Mouse (Mus musculus) hindbrain, embryonic 12.5 days (tissue): Measurements from ENCODE around the gene Plcxd1. TPM values are rescaled to one million over a fixed set of nuclear protein-coding genes. Genes with fewer than 3 reads are reported as not detected.

Source experiments
- ATAC-seq: fragments of 200-750 bp; cut with Nextera tagmentation; 2 replicates; pipeline ENCODE4 v1.8.0; 2017; ENCODE audit warnings: moderate TSS enrichment; ENCODE audit not compliant: low FRiP score
- H3K27ac ChIP-seq: fragments of 300-500 bp; sonication (generic); 2 replicates; pipeline ENCODE4 v1.5.1; 2016; ENCODE audit warnings: mild to moderate bottlenecking
- H3K27me3 ChIP-seq: fragments of 300-500 bp; sonication (generic); 2 replicates; pipeline ENCODE4 v1.6.1; 2016; ENCODE audit warnings: mild to moderate bottlenecking
- H3K36me3 ChIP-seq: fragments of 300-500 bp; sonication (generic); 2 replicates; pipeline ENCODE4 v1.6.1; 2016; ENCODE audit warnings: mild to moderate bottlenecking
- H3K4me1 ChIP-seq: fragments of 300-500 bp; sonication (generic); 2 replicates; pipeline ENCODE4 v1.6.1; 2016
- H3K4me2 ChIP-seq: fragments of 300-500 bp; sonication (generic); replicated peaks from 2 replicates; pipeline ENCODE4 v1.6.1; 2016; ENCODE audit warnings: mild to moderate bottlenecking
- H3K4me3 ChIP-seq: fragments of 300-500 bp; sonication (generic); 2 replicates; pipeline ENCODE4 v1.5.1; 2016; ENCODE audit warnings: mild to moderate bottlenecking
- H3K9ac ChIP-seq: fragments of 300-500 bp; sonication (generic); 2 replicates; pipeline ENCODE4 v1.6.1; 2016; ENCODE audit warnings: mild to moderate bottlenecking, moderate library complexity
- H3K9me3 ChIP-seq: fragments of 300-500 bp; sonication (generic); replicated peaks from 2 replicates; pipeline ENCODE4 v1.6.1; 2016; ENCODE audit warnings: mild to moderate bottlenecking
- WGBS: fragments of 180-500 bp; shearing (Covaris S2); methylation state at CpG from one replicate; pipeline ENCODE4 v1.1.7; 2016; 5-methylcytosine and 5-hydroxymethylcytosine counted together
- polyA plus RNA-seq: library from polyadenylated mRNA; unstranded; fragments of >200 nt; fragmentation: Nextera tagmentation; extraction: Ambion mirVana; gene quantifications from 2 replicates; pipeline ENCODE4 v1.2.1, GENCODE M21; 2016

Plcxd1 gene
- polyA plus RNA-seq, 1 experiment from 2014 or later = 1.3 TPM

DNA sequence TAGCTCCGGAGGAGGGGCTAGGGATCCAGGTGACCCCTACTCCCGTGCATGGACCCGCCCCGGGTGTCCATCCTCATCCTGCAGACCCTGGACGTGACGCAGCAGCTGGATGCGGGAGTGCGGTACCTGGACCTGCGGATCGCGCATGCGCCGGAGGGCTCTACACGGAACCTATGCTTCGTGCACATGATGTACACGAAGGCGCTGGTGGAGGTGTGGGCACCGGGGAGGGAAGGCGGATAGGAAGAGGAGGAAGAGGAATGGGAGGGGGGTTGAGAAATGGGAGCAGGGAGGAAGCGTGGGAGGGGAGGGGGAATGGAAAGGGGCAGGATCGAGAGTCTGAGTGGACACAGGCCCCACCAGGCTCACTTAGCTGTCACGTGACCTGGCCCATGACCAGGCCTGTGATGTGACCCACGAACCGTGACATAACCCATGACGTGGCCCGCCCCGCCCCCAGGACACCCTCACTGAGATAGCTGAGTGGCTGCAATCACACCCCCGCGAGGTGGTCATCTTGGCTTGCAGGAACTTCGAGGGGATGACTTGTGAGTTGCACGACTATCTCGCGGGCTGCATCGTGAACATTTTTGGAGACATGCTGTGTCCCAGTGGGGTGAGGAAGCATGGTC lies 2.1 kb downstream of the Plcxd1 start:
- Histone ChIP-seq H3K9ac (peak overlapping the region; percentile 40; the same call in 1 of the 2 replicates), H3K4me1 (peaks cover 28% of the 10 kb centered on the region), H3K27ac (no peak overlapping the region), H3K4me2 (peak overlapping the region; percentile 63), H3K4me3 (peak overlapping the region; percentile 31), H3K27me3 (peaks cover 18% of the 10 kb centered on the region), H3K9me3 (no peaks in the 10 kb centered on the region), H3K36me3 (peaks cover 41% of the 10 kb centered on the region)
- peak; percentile 41 for ATAC-seq
- 21% methylated on average over 33 of the region's 34 CpGs for WGBS

GRCm38 (mm10) chr5:110102429-110102828 lies 2.7 kb downstream of the Plcxd1 start:
- peaks cover 41% of the 10 kb centered on the region for H3K36me3 ChIP-seq
- no peak for ATAC-seq
- peaks cover 31% of the 10 kb centered on the region for H3K4me1 ChIP-seq
- H3K4me2 ChIP-seq = no peak overlapping the region
- H3K27me3 ChIP-seq = peaks cover 18% of the 10 kb centered on the region
- no peak overlapping the region for H3K9ac ChIP-seq
- no peaks in the 10 kb centered on the region for H3K9me3 ChIP-seq
- H3K4me3 ChIP-seq = no peak overlapping the region
- H3K27ac ChIP-seq = no peak overlapping the region
- WGBS = 89% methylated on average over 13 of the region's 13 CpGs

GRCm38 (mm10) chr5:110102853-110103625 lies 3.3 kb downstream of the Plcxd1 start:
- H3K9ac ChIP-seq = no peak overlapping the region
- peaks cover 41% of the 10 kb centered on the region for H3K36me3 ChIP-seq
- no peak overlapping the region for H3K27ac ChIP-seq
- ATAC-seq = no peak
- H3K27me3 ChIP-seq = peaks cover 18% of the 10 kb centered on the region
- no peak overlapping the region for H3K4me3 ChIP-seq
- H3K4me2 ChIP-seq = no peak overlapping the region
- 97% methylated on average over 19 of the region's 19 CpGs for WGBS
- H3K9me3 ChIP-seq = no peaks in the 10 kb centered on the region
- peaks cover 31% of the 10 kb centered on the region for H3K4me1 ChIP-seq

- WGBS = 94% methylated on average over 27 of the region's 27 CpGs
- H3K27ac ChIP-seq = no peak overlapping the region
- H3K9ac ChIP-seq = no peak overlapping the region
- peaks cover 41% of the 10 kb centered on the region for H3K36me3 ChIP-seq
- ATAC-seq = no peak
- H3K4me3 ChIP-seq = no peak overlapping the region
- H3K4me1 ChIP-seq = peaks cover 31% of the 10 kb centered on the region
- peaks cover 18% of the 10 kb centered on the region for H3K27me3 ChIP-seq
- H3K4me2 ChIP-seq = no peak overlapping the region
- H3K9me3 ChIP-seq = no peaks in the 10 kb centered on the region
These were observed 4.3 kb downstream of the Plcxd1 start for GRCm38 (mm10) chr5:110103901-110104615.

DNA sequence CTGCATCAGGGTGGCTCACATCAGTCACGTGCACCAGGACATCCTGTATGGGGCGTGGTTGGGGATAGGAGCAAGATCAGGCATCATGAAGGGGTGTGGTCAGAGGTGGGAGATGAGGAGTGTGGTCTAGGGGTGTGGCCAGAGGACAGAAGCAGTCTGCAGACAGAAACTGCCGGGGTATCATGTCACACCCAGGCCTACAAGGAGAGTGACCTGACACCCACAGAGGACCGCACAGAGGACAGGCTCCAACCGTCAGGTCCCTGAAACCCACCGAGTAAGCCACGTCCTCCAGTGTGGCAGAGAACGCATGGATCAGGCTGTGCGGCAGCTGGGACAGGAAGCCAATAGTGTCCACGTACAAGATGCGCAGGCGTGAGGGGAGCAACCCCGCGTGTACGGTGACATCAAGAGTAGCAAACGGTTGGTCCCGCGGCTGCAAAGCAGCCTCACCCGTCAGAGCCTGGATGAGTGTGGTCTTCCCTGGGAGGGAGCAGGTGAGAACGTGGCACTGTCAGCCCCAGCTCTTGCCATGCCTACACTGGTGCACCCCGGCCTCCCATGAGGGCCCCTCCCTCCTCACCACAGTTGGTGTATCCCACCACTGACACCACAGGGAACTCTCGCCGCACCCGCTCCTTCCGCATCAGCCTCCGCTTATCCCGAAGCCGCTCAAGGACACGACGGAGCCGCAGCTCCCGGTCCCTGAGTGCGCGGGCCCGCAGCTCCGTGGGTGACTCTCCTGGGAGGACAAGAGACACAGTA lies 5.0 kb downstream of the Plcxd1 start:
- Histone ChIP-seq H3K27me3 (peaks cover 18% of the 10 kb centered on the region), H3K9me3 (no peaks in the 10 kb centered on the region), H3K4me3 (no peak overlapping the region), H3K27ac (no peak overlapping the region), H3K9ac (no peak overlapping the region), H3K4me2 (no peak overlapping the region), H3K36me3 (peaks cover 41% of the 10 kb centered on the region), H3K4me1 (peaks cover 31% of the 10 kb centered on the region)
- no peak for ATAC-seq
- WGBS = 95% methylated on average over 36 of the region's 36 CpGs

GRCm38 (mm10) chr5:110106140-110106871 lies 6.5 kb downstream of the Plcxd1 start:
- H3K4me3 ChIP-seq = peak overlapping the region; percentile 78
- ATAC-seq = no peak
- H3K9ac ChIP-seq = peak overlapping the region; percentile 81
- WGBS = 93% methylated on average over 26 of the region's 26 CpGs
- H3K4me2 ChIP-seq = peak overlapping the region; percentile 75
- no peak overlapping the region for H3K27ac ChIP-seq
- H3K9me3 ChIP-seq = no peaks in the 10 kb centered on the region
- H3K4me1 ChIP-seq = peaks cover 24% of the 10 kb centered on the region
- peaks cover 41% of the 10 kb centered on the region for H3K36me3 ChIP-seq
- H3K27me3 ChIP-seq = peaks cover 9% of the 10 kb centered on the region

DNA sequence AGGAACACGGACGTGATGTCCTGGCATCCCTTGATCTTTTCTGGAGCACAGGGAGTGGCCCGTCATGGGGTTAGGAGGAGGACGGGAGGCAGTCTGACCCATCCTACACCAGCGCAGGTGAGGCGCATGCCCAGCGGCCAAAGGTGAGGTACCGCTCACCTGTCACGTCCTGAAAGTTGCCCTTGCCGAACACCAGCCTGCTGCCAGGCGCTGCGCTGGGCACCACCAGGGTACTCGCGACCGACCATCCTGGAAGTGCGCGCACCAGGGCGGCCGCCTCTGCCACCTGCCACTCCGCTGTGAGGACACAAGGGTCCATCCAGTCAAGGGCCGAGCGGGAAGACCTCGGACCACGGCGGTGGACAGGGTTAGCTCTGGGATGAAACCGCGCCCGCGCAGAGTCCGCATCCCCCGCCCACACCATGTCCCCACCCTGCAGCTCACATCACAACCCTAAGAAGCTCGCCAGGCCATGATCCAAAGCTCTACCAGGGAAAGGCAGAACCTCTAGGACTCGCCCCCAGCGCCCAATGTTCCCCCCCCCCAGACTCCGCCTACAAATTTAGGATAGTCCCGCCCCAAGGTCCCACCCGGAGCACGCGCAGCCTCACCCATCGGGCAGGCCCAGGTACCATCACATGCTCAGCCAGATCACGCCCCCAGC lies 7.3 kb downstream of the Plcxd1 start:
- peaks cover 16% of the 10 kb centered on the region for H3K4me1 ChIP-seq
- H3K36me3 ChIP-seq = peaks cover 41% of the 10 kb centered on the region
- peak; percentile 23 for ATAC-seq

DNA sequence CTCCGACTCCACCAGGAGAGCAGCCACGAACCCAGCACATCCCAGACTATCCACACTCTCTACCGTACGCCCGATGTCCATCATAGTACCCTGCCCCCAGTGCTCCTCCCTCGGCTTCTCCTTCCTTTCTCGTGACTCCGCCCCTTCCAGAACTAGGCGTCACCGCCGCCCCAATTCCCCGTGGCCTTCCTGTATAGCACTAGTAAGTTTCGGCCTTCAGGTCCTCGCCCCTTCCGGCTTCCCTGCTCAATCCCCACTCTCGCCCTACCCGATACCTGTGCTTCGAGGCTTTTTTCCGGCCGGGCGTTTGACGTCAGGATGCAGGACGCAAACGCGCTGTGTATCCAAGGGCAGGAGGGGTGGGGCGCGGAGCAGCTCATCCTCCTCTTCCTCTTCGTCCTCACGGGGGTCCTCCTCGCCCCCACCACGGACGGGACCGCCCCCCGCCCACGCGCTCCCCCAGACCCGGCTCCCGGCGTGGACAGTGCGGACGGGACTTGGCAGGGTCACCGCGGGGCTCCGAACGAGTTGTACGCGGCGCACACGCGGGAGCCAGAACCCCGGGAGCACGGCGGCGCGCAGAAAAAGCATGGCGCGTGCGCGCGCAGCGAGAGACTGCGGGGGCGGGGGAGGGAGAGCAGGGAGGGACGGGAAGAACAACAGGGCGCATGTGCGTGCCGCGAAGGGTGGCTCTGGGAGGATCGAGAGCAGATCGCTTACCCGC lies 8.0 kb downstream of the Plcxd1 start, which contains the start of gene Gtpbp6:
Gene Gtpbp6, minus strand, starts transcription at position 617 of the 724 bp plus-strand sequence.
- H3K4me1 ChIP-seq = peaks cover 15% of the 10 kb centered on the region
- 1% methylated on average over 67 of the region's 71 CpGs for WGBS
- peak within 1 kb of the TSS; percentile 78 for H3K4me3 ChIP-seq
- peak within 1 kb of the TSS; percentile 81 for H3K9ac ChIP-seq
- no peaks in the 10 kb centered on the region for H3K27me3 ChIP-seq
- peaks cover 40% of the 10 kb centered on the region for H3K36me3 ChIP-seq
- H3K9me3 ChIP-seq = no peaks in the 10 kb centered on the region
- ATAC-seq = peak; percentile 83
- peak within 1 kb of the TSS; percentile 97 for H3K27ac ChIP-seq
- H3K4me2 ChIP-seq = peak within 1 kb of the TSS; percentile 75

More for the DNA sequence above, 7.3 kb downstream of the Plcxd1 start:
- Histone ChIP-seq H3K9me3 (no peaks in the 10 kb centered on the region), H3K9ac (peak overlapping the region; percentile 81), H3K4me2 (peak overlapping the region; percentile 75), H3K4me3 (peak overlapping the region; percentile 78), H3K27ac (peak overlapping the region; percentile 97), H3K27me3 (peaks cover 3% of the 10 kb centered on the region; the same call in 1 of the 2 replicates)
- 13% methylated on average over 40 of the region's 41 CpGs for WGBS

DNA sequence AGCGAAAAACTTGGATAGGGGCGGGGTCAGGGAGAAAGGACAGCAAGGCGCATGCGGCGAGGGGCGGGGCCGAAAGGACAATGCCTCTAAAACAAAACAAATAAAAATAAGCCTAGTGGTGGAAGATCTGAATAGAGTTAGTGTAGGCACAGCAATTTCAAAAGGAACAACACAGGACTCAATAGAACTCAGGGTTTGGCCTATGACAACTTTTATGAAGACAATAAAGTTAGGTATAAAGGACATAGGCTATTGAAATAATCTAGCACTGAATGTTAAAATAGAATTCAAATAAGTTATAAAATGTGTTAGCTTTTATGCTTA lies 8.5 kb downstream of the Plcxd1 start:
- Histone ChIP-seq H3K4me3 (peak overlapping the region; percentile 78), H3K36me3 (peaks cover 40% of the 10 kb centered on the region), H3K27me3 (no peaks in the 10 kb centered on the region), H3K9ac (peak overlapping the region; percentile 81), H3K27ac (peak overlapping the region; percentile 97), H3K4me1 (peaks cover 15% of the 10 kb centered on the region), H3K4me2 (peak overlapping the region; percentile 75), H3K9me3 (no peaks in the 10 kb centered on the region)
- WGBS = 0% methylated on average over 7 of the region's 7 CpGs
- no peak for ATAC-seq

- WGBS = 1% methylated on average over 12 of the region's 12 CpGs
- H3K9ac ChIP-seq = peak within 1 kb of the TSS; percentile 76
- H3K9me3 ChIP-seq = no peaks in the 10 kb centered on the region
- peaks cover 35% of the 10 kb centered on the region for H3K36me3 ChIP-seq
- peak; percentile 62 for ATAC-seq
- peak within 1 kb of the TSS; percentile 64 for H3K4me3 ChIP-seq
- H3K27me3 ChIP-seq = no peaks in the 10 kb centered on the region
- H3K4me2 ChIP-seq = peak within 1 kb of the TSS; percentile 71
- H3K4me1 ChIP-seq = peaks cover 15% of the 10 kb centered on the region
- H3K27ac ChIP-seq = peak within 1 kb of the TSS; percentile 97
These were observed 10.2 kb downstream of the Plcxd1 start, which contains the start of gene Zfp605 for GRCm38 (mm10) chr5:110109991-110110441. Gene Zfp605 (plus strand): TSS chr5:110110092.
